Mouse (Mus musculus) cerebellum, adult 2 months (tissue): Measurements from ENCODE around the gene Gif. TPM values are rescaled to one million over a fixed set of nuclear protein-coding genes. Genes with fewer than 3 reads are reported as not detected.

Source experiments
- DNase-seq, 2 experiments: peaks; one replicate each; pipeline ENCODE4 v3.0.0; 2021
- H3K27ac ChIP-seq: fragments of 200-500 bp; 2 replicates; pipeline ENCODE4 v1.5.1; 2012; ENCODE audit warnings: low read length, control low read depth, inconsistent platforms; ENCODE audit not compliant: insufficient read depth
- H3K27me3 ChIP-seq: fragments of 200-500 bp; 2 replicates; pipeline ENCODE4 v1.6.1; 2012; ENCODE audit warnings: inconsistent platforms, mild to moderate bottlenecking, low read length, moderate library complexity; ENCODE audit not compliant: control insufficient read depth, insufficient read depth
- H3K4me1 ChIP-seq: fragments of 200-500 bp; 2 replicates; pipeline ENCODE4 v1.6.1; 2011; ENCODE audit warnings: low read length; ENCODE audit not compliant: control insufficient read depth, insufficient read depth
- H3K4me3 ChIP-seq: fragments of 200-500 bp; replicated peaks from 2 replicates; pipeline ENCODE3; 2011; ENCODE audit warnings: mild to moderate bottlenecking, low read depth, low read length, control low read depth; ENCODE audit not compliant: insufficient read depth
- CTCF ChIP-seq: fragments of 200-500 bp; IDR thresholded peaks from 2 replicates; pipeline ENCODE4 v1.5.1; 2011; ENCODE audit warnings: low read depth, mild to moderate bottlenecking, control low read depth, low read length, moderate library complexity, borderline replicate concordance; ENCODE audit not compliant: insufficient read depth
- POLR2A ChIP-seq: fragments of 200-500 bp; IDR thresholded peaks from 2 replicates; pipeline ENCODE4 v1.6.1; 2011; ENCODE audit warnings: low read length, control low read depth, borderline replicate concordance; ENCODE audit not compliant: insufficient read depth
- WGBS: fragments of 180-500 bp; shearing (Covaris S2); methylation state at CpG from one replicate; pipeline ENCODE4 v1.1.7; 2018; 5-methylcytosine and 5-hydroxymethylcytosine counted together
- polyA plus RNA-seq: library from polyadenylated mRNA; depleted of rRNA; stranded (reverse); fragments of >200 nt; gene quantifications from 2 replicates; pipeline ENCODE4 v1.2.3, GENCODE M21; 2012; rRNA removed

Gif gene
- polyA plus RNA-seq, 1 experiment: not detected

- no peak overlapping the region for H3K27ac ChIP-seq
- no peak for DNase-seq
- TF ChIP-seq POLR2A (no peak), CTCF (no peak)
- no peaks in the 10 kb centered on the region for H3K27me3 ChIP-seq
- no peak overlapping the region for H3K4me3 ChIP-seq
- peaks cover 2% of the 10 kb centered on the region; the same call in 1 of the 2 replicates for H3K4me1 ChIP-seq
- WGBS: 69% methylated on average over 1 of the region's 1 CpGs
Observed at GRCm38 (mm10) chr19:11804423-11804822, 57.1 kb downstream of the Gif start.

- H3K4me3 ChIP-seq: no peak overlapping the region
- H3K27ac ChIP-seq: no peak overlapping the region
- WGBS: 45% methylated on average over 2 of the region's 2 CpGs
- no peaks in the 10 kb centered on the region for H3K4me1 ChIP-seq
- DNase-seq: no peak
- no peak for TF ChIP-seq CTCF
- no peak for TF ChIP-seq POLR2A
- no peaks in the 10 kb centered on the region for H3K27me3 ChIP-seq
Observed at GRCm38 (mm10) chr19:11807251-11807650, 59.9 kb downstream of the Gif start.

GRCm38 (mm10) chr19:11807822-11808221, 60.5 kb downstream of the Gif start:
- TF ChIP-seq POLR2A (no peak), CTCF (no peak)
- DNase-seq: no peak
- Histone ChIP-seq H3K27me3 (no peaks in the 10 kb centered on the region), H3K4me3 (no peak overlapping the region), H3K4me1 (no peaks in the 10 kb centered on the region), H3K27ac (no peak overlapping the region)
- 24% methylated on average over 6 of the region's 6 CpGs for WGBS

- H3K27ac ChIP-seq: no peak overlapping the region
- H3K27me3 ChIP-seq: no peaks in the 10 kb centered on the region
- TF ChIP-seq CTCF: no peak
- TF ChIP-seq POLR2A: no peak
- no peak for DNase-seq
- 83% methylated on average over 2 of the region's 2 CpGs for WGBS
- H3K4me3 ChIP-seq: no peak overlapping the region
- no peaks in the 10 kb centered on the region for H3K4me1 ChIP-seq
Observed at GRCm38 (mm10) chr19:11808452-11808851, 61.1 kb downstream of the Gif start.

DNA sequence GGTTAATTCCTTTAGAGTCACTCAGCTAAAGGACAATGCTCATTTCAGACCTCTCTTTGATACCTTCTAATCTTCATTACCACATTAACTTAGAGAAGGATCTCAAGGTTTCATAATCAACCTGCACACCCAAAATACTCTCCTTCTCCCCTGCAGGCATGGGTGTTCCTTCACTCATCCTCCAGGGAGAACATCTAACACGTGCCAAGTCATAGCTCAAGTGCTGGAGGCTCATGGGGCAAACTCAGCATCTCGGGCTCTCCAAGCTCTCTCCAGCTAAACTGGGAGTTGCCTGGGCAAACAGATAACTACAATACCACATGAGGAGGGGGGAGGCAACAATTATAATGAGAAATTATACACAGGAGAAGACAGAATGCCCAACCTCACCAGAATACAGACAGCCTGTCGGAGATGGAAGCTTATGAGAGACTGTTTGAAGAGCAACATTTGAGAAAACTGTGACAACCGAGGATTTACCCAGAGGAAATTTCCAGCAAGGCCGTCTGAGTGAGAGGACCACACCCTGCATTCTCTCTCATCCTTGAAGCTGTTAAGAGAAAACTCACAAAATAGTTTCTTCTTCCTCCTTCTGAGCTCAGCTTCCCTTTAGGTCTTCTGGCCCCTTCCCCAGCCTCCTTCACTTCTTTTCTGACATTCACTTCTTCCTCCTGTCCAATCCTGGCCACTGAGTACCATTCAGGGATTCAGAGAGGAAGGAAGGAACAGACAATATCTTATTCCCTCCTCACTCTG, 62.8 kb downstream of the Gif start:
- WGBS: 72% methylated on average over 5 of the region's 5 CpGs
- H3K27ac ChIP-seq: no peak overlapping the region
- TF ChIP-seq CTCF (no peak), POLR2A (no peak)
- no peak for DNase-seq
- no peaks in the 10 kb centered on the region; the same call in 1 of the 2 replicates for H3K4me1 ChIP-seq
- H3K4me3 ChIP-seq: no peak overlapping the region
- H3K27me3 ChIP-seq: no peaks in the 10 kb centered on the region

DNA sequence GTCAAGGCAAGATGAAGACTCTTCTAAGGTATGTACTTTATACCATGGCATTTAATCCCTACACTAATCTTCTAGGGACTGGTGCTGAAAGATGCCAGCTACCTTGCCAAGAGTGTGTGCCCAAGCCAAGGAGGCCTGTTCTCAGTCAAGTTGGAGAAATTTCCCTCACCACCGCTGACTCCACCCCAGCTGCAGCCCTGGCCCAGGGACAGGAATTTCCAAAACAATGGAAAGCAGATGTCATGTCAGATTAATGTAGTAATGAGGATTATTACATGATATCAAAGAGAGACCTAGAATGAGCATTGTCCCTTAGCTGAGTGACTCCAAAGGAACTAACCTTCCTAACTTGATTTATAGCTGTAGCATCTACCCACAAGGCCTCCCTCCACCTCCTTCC, 63.5 kb downstream of the Gif start:
- Histone ChIP-seq H3K4me3 (no peak overlapping the region), H3K4me1 (no peaks in the 10 kb centered on the region; the same call in 1 of the 2 replicates), H3K27me3 (no peaks in the 10 kb centered on the region), H3K27ac (no peak overlapping the region)
- WGBS: 24% methylated on average over 1 of the region's 1 CpGs
- DNase-seq: no peak
- TF ChIP-seq CTCF (no peak), POLR2A (no peak)

DNA sequence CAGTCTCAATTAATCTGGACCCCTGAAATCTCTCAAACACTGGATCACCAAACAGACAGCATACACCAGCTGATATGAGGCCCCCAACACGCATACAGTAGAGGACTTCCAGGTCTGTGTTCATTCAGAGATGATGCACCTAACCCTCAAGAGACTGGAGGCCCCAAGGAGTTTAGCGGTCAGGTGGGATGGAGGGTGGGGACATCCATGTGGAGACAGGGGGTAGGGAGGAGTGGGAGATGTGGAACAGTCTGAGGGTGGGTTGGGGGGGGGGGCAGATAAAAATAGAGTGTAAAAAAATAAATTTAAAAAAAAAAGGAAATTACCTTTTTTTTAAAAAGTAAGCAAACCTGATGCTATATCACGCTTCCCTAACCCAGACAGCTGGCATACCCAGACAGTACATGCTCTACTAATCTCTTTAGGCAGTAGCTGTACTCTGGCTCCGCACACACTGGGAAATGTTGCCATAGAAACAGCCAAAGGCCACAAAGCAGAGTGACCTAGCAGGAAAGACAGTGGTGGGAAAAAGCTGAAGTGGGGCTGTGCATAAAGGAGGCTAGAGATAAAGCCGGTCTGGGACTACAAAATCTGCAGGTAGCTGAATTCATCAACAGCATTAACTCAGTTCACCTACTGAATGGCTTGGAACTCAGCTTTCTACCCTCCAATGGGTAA, 64.5 kb downstream of the Gif start:
- 58% methylated on average over 5 of the region's 5 CpGs for WGBS
- TF ChIP-seq CTCF (no peak), POLR2A (no peak)
- no peak for DNase-seq
- no peaks in the 10 kb centered on the region; the same call in 1 of the 2 replicates for H3K4me1 ChIP-seq
- H3K4me3 ChIP-seq: no peak overlapping the region
- H3K27ac ChIP-seq: no peak overlapping the region
- no peaks in the 10 kb centered on the region for H3K27me3 ChIP-seq

Other genes starting within 250 kb of the Gif start
- gene Ms4a6b, start 231.0 kb upstream of the Gif start, polyA plus RNA-seq: 0.43 and 0.57 TPM in 2 replicates
- 0.10 and 0.28 TPM in 2 replicates for gene Ms4a4d, start 210.8 kb upstream of the Gif start, polyA plus RNA-seq
- gene Ms4a6d, start 142.7 kb upstream of the Gif start, polyA plus RNA-seq: 0.48 and 0.54 TPM in 2 replicates
- not detected in 2 replicates for gene Ms4a2, start 123.8 kb upstream of the Gif start, polyA plus RNA-seq
- not detected in 2 replicates for gene Ms4a3, start 106.7 kb upstream of the Gif start, polyA plus RNA-seq
- not detected in 2 replicates for gene Oosp2, start 87.0 kb upstream of the Gif start, polyA plus RNA-seq
- gene Oosp1, start 56.4 kb upstream of the Gif start, polyA plus RNA-seq: not detected in 2 replicates
- not detected in 2 replicates for gene Oosp3, start 50.5 kb upstream of the Gif start, polyA plus RNA-seq
- gene Mrpl16, start 22.8 kb downstream of the Gif start, polyA plus RNA-seq: 41.0 and 41.6 TPM in 2 replicates
- 58.1 and 63.1 TPM in 2 replicates for gene Stx3, start 71.8 kb downstream of the Gif start, polyA plus RNA-seq
- gene Olfr1417, start 91.7 kb downstream of the Gif start, polyA plus RNA-seq: 0.11 TPM in 1 of 2 replicates, not detected in the other
- not detected in 2 replicates for gene Olfr1418, start 113.5 kb downstream of the Gif start, polyA plus RNA-seq
- gene Olfr1419, start 127.6 kb downstream of the Gif start, polyA plus RNA-seq: 0.11 TPM in 1 of 2 replicates, not detected in the other
- gene Olfr1420, start 139.0 kb downstream of the Gif start, polyA plus RNA-seq: 0.05 TPM in 1 of 2 replicates, not detected in the other
- 21.7 and 22.3 TPM in 2 replicates for gene Patl1, start 164.8 kb downstream of the Gif start, polyA plus RNA-seq
- 38.9 and 39.9 TPM in 2 replicates for gene Osbp, start 218.4 kb downstream of the Gif start, polyA plus RNA-seq